In genomic region chr8:84640010-84640588, GRCm38 (mm10) we compare ENCODE assay signal across 7 mouse cellular contexts. TPM values are rescaled to one million over a fixed set of nuclear protein-coding genes. Genes with fewer than 3 reads are reported as not detected.
DNase-seq lines count a peak whose midpoint lies in the region; ATAC-seq and TF ChIP-seq lines count a peak whose summit lies in the region.

No protein-coding gene starts in this region.

- no peak for ATAC-seq in lung, embryonic 15.5 days (ENCODE audit: borderline replicate concordance, extremely low read depth, low FRiP score, low TSS enrichment)
- ATAC-seq in forebrain, embryonic 11.5 days (replicated peaks; ENCODE audit: low FRiP score): no peak
- ATAC-seq in limb, embryonic 14.5 days (ENCODE audit: low FRiP score, low read depth): no peak
- no peak for ATAC-seq in stomach, embryonic 15.5 days (ENCODE audit: insufficient read depth, low FRiP score, low read depth)

- H3K9ac ChIP-seq in lung, embryonic 15.5 days: peak overlapping the region; percentile 49; the same call in 1 of the 2 replicates
- H3K9ac ChIP-seq in forebrain, embryonic 11.5 days (ENCODE audit: low read length): peak overlapping the region; percentile 60; the same call in 1 of the 2 replicates
- H3K9ac ChIP-seq in limb, embryonic 14.5 days (ENCODE audit: low read depth, low read length, severe bottlenecking): peak overlapping the region; percentile 54; the same call in 1 of the 2 replicates
- no peak overlapping the region for H3K9ac ChIP-seq in stomach, embryonic 15.5 days

- WGBS in lung, embryonic 15.5 days: 25% methylated on average over 9 of the region's 9 CpGs
- WGBS in forebrain, embryonic 11.5 days: 37% methylated on average over 9 of the region's 9 CpGs
- 23% methylated on average over 9 of the region's 9 CpGs for WGBS in limb, embryonic 14.5 days
- WGBS in stomach, embryonic 15.5 days: 30% methylated on average over 9 of the region's 9 CpGs

- TF ChIP-seq POLR2A in limb, embryonic 14.5 days (IDR thresholded peaks at IDR 0.05; ENCODE audit: borderline replicate concordance, extremely low read depth, insufficient read depth, insufficient read length): no peak

- H3K9me3 ChIP-seq in lung, embryonic 15.5 days: no peaks in the 10 kb centered on the region
- H3K9me3 ChIP-seq in forebrain, embryonic 11.5 days (ENCODE audit: control insufficient read depth, low read length): no peaks in the 10 kb centered on the region
- no peaks in the 10 kb centered on the region for H3K9me3 ChIP-seq in limb, embryonic 14.5 days (ENCODE audit: control insufficient read depth, low read length)
- H3K9me3 ChIP-seq in stomach, embryonic 15.5 days: no peaks in the 10 kb centered on the region

- H3K4me1 ChIP-seq in lung, embryonic 15.5 days: peaks cover 28% of the 10 kb centered on the region
- peaks cover 6% of the 10 kb centered on the region; the same call in 1 of the 2 replicates for H3K4me1 ChIP-seq in forebrain, embryonic 11.5 days (replicated peaks; ENCODE audit: control insufficient read depth, insufficient read depth, low read length)
- peaks cover 21% of the 10 kb centered on the region for H3K4me1 ChIP-seq in limb, embryonic 14.5 days (ENCODE audit: control insufficient read depth, insufficient read depth, low read length)
- peaks cover 16% of the 10 kb centered on the region for H3K4me1 ChIP-seq in stomach, embryonic 15.5 days

- H3K4me3 ChIP-seq in lung, embryonic 15.5 days: peak overlapping the region; percentile 58
- peak overlapping the region; percentile 55 for H3K4me3 ChIP-seq in forebrain, embryonic 11.5 days (ENCODE audit: low read depth, low read length)
- H3K4me3 ChIP-seq in limb, embryonic 14.5 days (replicated peaks; ENCODE audit: low read length): peak overlapping the region; percentile 53
- peak overlapping the region; percentile 50 for H3K4me3 ChIP-seq in stomach, embryonic 15.5 days (replicated peaks)

- no peaks in the 10 kb centered on the region for H3K27me3 ChIP-seq in lung, embryonic 15.5 days
- H3K27me3 ChIP-seq in forebrain, embryonic 11.5 days (ENCODE audit: control insufficient read depth, insufficient read depth, low read length): no peaks in the 10 kb centered on the region
- H3K27me3 ChIP-seq in limb, embryonic 14.5 days (ENCODE audit: control insufficient read depth, insufficient read depth, low read length): no peaks in the 10 kb centered on the region
- H3K27me3 ChIP-seq in stomach, embryonic 15.5 days (replicated peaks): no peaks in the 10 kb centered on the region

- peak overlapping the region; percentile 67 for H3K4me2 ChIP-seq in lung, embryonic 15.5 days
- H3K4me2 ChIP-seq in forebrain, embryonic 11.5 days (ENCODE audit: low read depth, low read length, severe bottlenecking): peak overlapping the region; percentile 51
- peak overlapping the region; percentile 86 for H3K4me2 ChIP-seq in limb, embryonic 14.5 days (replicated peaks; ENCODE audit: low read depth, low read length, severe bottlenecking)
- peak overlapping the region; percentile 58 for H3K4me2 ChIP-seq in stomach, embryonic 15.5 days

- no peak for DNase-seq in lung, postnatal 10 days
- DNase-seq in forebrain, embryonic 11.5 days (ENCODE audit: low spot score): peak; percentile 50
- no peak for DNase-seq in limb, embryonic 14.5 days (ENCODE audit: low spot score)
- no peak for DNase-seq in right cerebral cortex, adult 2 months (ENCODE audit: low spot score in 2 of 2)
- DNase-seq in spleen, postnatal 4 days (ENCODE audit: low spot score in 2 of 2): no peak

- 0 out of 2 replicates have a peak overlapping the region, but pooled peaks have one; percentile 50 for H3K27ac ChIP-seq in lung, embryonic 15.5 days
- no peak overlapping the region for H3K27ac ChIP-seq in forebrain, embryonic 11.5 days (ENCODE audit: low read depth, low read length)
- H3K27ac ChIP-seq in limb, embryonic 14.5 days (replicated peaks; ENCODE audit: low read depth, low read length): no peak overlapping the region
- 0 out of 2 replicates have a peak overlapping the region, but pooled peaks have one; percentile 22 for H3K27ac ChIP-seq in stomach, embryonic 15.5 days

- no peaks in the 10 kb centered on the region for H3K36me3 ChIP-seq in lung, embryonic 15.5 days
- no peaks in the 10 kb centered on the region for H3K36me3 ChIP-seq in forebrain, embryonic 11.5 days (ENCODE audit: control insufficient read depth, insufficient read depth, low read length)
- no peaks in the 10 kb centered on the region for H3K36me3 ChIP-seq in limb, embryonic 14.5 days (ENCODE audit: control insufficient read depth, insufficient read depth, low read length)
- no peaks in the 10 kb centered on the region for H3K36me3 ChIP-seq in stomach, embryonic 15.5 days

RNA-seq across cellular contexts. Expression of gene Ier2, which starts 22.6 kb away (rescaled TPM):
- 91.2 and 92.0 TPM in 2 replicates for polyA plus RNA-seq in lung, embryonic 15.5 days (2015; fragmentation: Nextera tagmentation; extraction: Ambion mirVana)
- polyA plus RNA-seq in forebrain, embryonic 11.5 days (2014; fragmentation: Nextera tagmentation; extraction: Ambion mirVana): 67.3 and 68.7 TPM in 2 replicates
- polyA plus RNA-seq in limb, embryonic 14.5 days (2012; rRNA removed): 33.3 and 38.2 TPM in 2 replicates
- 66.0 and 70.1 TPM in 2 replicates for polyA plus RNA-seq in limb, embryonic 14.5 days (2014; fragmentation: Nextera tagmentation; extraction: Ambion mirVana)
- polyA plus RNA-seq in stomach, embryonic 15.5 days (2015; fragmentation: Nextera tagmentation; extraction: Ambion mirVana): 86.4 and 90.3 TPM in 2 replicates

RNA-seq across cellular contexts. Expression of gene Trmt1, which starts 46.0 kb away (rescaled TPM):
- 57.5 and 58.4 TPM in 2 replicates for polyA plus RNA-seq in lung, embryonic 15.5 days (2015; fragmentation: Nextera tagmentation; extraction: Ambion mirVana)
- polyA plus RNA-seq in forebrain, embryonic 11.5 days (2014; fragmentation: Nextera tagmentation; extraction: Ambion mirVana): 52.7 and 72.3 TPM in 2 replicates
- polyA plus RNA-seq in limb, embryonic 14.5 days (2012; rRNA removed): 144 and 158 TPM in 2 replicates
- polyA plus RNA-seq in limb, embryonic 14.5 days (2014; fragmentation: Nextera tagmentation; extraction: Ambion mirVana): 71.0 and 71.7 TPM in 2 replicates
- polyA plus RNA-seq in stomach, embryonic 15.5 days (2015; fragmentation: Nextera tagmentation; extraction: Ambion mirVana): 56.2 and 63.9 TPM in 2 replicates

RNA-seq across cellular contexts. Expression of gene Nacc1, which starts 47.6 kb away (rescaled TPM):
- 20.2 and 21.6 TPM in 2 replicates for polyA plus RNA-seq in lung, embryonic 15.5 days (2015; fragmentation: Nextera tagmentation; extraction: Ambion mirVana)
- polyA plus RNA-seq in forebrain, embryonic 11.5 days (2014; fragmentation: Nextera tagmentation; extraction: Ambion mirVana): 34.6 and 37.7 TPM in 2 replicates
- polyA plus RNA-seq in limb, embryonic 14.5 days (2012; rRNA removed): 68.8 and 86.2 TPM in 2 replicates
- polyA plus RNA-seq in limb, embryonic 14.5 days (2014; fragmentation: Nextera tagmentation; extraction: Ambion mirVana): 18.5 and 19.8 TPM in 2 replicates
- 15.8 and 17.4 TPM in 2 replicates for polyA plus RNA-seq in stomach, embryonic 15.5 days (2015; fragmentation: Nextera tagmentation; extraction: Ambion mirVana)

Comparison
In these comparisons a context has a peak if more than half of its experiments do, and no peak if none do; other contexts are left out.
1. H3K27ac ChIP-seq: peak in lung, embryonic 15.5 days (single experiment) and stomach, embryonic 15.5 days (single experiment); none in forebrain, embryonic 11.5 days (single experiment) and limb, embryonic 14.5 days (single experiment).
2. Peak in every context shown above with its lines, with median percentiles within 50 percentile points of each other: H3K4me2 ChIP-seq and H3K4me3 ChIP-seq.